Mouse (Mus musculus): ENCODE results near the gene Fam129b. TPM values are rescaled to one million over a fixed set of nuclear protein-coding genes. Genes with fewer than 3 reads are reported as not detected.
A peak's percentile ranks its signal among the peaks of the same experiment; 100 is the strongest.

Gene Fam129b
- total RNA-seq, 2 experiments from 2014 or later, result 55.1 to 63.3 TPM

DNA sequence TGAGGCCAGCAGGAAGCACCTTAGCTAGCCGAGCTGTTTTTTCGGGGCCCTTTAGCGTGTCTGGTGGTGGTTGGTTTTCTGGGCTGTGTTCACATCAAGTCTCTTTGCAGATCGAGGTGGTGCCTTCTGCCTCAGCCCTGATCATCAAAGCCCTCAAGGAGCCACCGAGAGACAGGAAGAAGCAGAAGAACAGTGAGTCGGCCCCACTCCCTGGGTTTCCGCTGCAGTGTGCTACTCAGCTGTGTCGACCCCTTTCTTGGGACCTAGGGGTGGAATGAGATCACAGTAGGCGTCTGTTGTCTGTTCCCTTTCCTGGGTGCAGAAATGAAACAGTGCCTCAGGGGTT is 86.9 kb downstream of the Fam129b start:
- intact Hi-C loops (cut with DNase I), result no loop called here
- no peak for DNase-seq

DNA sequence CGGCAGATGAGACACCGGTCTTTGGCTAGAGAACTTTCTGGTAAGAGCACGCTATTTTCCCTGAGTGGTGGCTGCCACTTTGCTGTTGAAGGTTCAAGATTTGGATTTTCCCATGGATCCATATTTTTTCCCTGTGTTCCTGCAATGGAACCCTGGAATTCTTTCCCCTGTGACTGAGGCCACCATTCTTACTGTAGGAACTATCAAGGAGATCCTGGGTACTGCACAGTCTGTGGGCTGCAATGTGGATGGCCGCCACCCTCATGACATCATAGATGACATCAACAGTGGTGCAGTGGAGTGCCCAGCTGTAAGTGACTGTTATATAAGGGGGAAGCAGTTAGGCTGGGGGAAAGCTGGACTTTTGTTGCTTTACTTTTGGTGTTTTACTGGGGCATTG is 87.6 kb downstream of the Fam129b start:
- DNase-seq, result no peak
- intact Hi-C loops (cut with DNase I), result no loop called here

DNA sequence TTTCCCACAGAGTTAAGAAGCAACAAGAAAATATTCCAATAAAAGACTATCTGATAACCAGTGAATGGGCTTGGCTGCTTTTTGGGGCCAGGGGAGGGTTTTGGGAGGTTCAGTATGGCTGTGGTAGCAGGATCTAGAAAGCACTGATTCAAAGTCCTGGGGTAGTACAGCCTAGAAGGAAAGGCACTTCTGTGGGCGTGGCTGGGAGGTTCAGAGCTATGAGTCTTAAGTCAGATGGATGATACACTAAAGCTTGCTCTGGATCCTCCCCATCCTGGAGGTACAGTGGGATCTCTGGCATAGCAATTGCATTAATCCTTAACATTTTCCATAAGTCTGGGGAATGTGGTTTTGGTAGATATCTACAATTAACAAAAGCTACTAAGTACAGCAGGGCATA is 88.1 kb downstream of the Fam129b start:
- no peak for DNase-seq
- intact Hi-C loops (cut with DNase I), result no loop called here

DNA sequence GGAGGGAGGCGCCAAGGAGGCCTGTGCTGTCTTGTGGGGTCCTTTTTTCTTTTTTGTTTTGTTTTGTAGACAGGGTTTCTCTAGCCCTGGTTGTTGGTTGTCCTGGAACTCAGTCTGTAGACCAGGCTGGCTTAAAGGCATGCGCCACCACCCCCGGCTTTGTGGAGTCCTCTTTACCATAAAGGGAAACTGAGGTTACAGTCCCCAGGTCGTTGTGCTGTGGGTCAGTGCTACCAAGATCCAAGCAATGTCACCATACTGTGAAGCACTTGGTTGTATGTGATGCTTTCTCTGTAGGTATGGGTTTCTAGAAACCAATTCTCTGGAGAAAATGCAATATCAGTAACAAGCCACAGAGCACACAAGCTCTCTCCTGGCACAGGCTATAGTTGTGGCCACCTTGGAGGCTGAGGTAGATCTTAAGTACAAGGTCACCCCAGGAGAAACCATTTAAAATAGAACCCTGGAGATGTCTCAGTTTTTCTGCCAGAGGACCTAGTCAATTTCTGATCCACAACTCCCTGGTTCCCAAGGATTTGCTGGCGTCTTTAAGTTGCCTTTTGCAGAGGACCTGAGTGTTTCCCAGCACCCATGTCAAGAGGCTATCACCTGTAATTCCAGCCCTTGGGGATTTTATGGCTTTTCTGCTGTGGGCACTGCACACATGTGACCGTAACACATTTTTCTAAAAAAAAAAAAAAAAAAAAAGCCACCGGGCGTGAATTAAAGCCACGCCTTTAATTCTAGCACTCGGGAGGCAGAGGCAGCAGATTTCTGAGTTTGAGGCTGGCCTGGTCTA is 88.9 kb downstream of the Fam129b start:
- intact Hi-C loops (cut with DNase I), result no loop called here
- DNase-seq, result no peak

DNA sequence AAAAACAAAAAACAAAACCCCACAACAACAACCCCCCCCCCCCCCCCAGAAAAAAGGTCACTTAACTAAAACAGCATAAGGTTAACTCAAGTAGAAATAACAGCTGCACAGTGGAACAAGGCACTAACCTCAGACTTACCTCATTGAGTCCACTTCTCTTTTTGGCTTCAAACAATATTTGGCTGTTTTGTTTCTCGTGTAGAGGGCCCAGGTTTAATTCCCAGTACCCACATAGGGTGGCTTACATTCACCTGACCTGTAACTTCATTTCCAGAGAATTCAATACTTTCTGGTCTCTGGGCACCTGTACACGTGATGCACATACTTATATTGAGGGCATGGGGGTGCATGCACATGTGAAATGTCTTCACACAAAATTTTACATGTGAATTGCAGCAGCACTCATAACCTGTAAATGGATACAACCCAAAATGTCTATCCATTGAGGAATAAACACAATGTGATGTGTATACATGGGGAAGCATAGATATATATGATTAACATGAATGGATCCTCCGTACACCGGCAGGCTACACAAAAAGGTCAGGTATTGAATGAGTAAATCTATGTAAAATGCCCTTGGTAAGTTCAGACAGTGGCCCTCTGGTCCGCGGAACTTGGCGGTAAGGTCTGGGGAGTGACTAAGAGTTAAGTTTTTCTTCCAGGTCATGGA is 89.7 kb downstream of the Fam129b start:
- DNase-seq, result no peak
- intact Hi-C loops (cut with DNase I), result no loop called here

DNA sequence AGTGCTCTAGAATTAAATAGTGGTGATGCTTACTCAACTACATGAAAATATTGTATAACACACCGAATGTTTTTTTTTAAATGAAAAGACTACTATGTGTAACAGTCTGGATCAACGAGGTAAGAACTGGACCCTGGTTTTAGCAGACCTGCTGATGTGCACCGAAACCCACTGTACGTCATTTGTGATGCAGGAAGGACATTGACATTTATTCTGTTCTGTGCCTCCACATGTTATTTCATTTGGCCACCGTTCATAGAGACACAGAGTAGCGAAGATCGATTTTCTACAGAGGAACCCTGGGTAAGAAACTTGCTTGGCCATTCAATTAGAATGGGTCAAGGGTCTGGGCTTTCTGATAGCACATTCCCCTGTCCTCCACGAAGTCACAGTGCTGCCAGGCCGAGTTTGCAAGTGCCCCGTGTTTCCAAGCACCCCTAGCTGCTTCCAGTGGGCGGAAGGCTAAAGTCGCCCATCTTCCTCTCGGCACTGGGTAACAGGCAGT is 90.3 kb downstream of the Fam129b start:
- no peak for DNase-seq
- intact Hi-C loops (cut with DNase I), result no loop called here

DNA sequence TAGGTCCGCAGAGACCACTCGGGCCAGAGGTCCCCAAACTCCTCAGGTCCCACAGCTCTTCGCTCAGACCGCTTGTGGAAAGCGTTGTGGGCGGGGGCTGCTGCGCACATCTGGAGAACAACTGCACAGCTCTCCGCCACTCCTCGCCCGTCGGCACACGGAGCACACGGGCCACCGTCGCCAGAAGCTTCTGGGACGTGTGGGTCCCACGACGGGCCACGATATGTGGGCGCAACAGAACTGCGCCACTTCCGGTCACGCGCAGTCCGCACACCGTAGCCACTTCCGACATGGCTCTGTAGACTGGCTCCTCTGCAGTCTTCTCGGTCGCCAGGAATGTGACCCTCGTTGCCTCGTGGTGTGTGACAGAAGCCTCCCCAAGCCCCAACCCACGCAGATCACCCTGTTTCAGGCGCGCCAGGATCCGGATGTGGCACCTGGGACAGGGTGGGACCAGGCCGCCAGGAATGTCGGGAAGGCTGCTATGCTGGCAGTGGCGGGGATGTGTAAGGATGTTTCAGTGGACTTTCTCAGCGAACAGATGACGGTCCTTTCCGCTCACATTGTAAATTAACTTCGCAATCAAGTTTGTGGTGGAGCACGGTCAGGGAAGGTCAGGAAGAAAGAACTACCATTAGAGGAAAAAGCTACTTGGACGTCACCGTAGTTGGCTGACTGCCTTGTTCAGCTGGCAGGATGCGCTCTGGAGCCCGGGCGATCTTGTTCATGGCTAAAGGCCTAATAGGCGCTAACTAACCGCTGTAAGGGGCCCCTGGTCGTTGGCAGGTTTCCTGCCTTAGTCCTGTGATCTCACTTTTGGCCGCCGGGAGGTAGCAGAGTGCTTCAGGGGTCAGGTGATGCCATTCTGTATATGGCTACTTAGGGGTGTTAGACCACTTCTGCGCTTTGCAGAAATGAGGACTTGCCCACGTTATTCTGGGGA is 91.0 kb downstream of the Fam129b start:
- peak; percentile 88 for DNase-seq
- intact Hi-C loops (cut with DNase I), result no loop called here

DNA sequence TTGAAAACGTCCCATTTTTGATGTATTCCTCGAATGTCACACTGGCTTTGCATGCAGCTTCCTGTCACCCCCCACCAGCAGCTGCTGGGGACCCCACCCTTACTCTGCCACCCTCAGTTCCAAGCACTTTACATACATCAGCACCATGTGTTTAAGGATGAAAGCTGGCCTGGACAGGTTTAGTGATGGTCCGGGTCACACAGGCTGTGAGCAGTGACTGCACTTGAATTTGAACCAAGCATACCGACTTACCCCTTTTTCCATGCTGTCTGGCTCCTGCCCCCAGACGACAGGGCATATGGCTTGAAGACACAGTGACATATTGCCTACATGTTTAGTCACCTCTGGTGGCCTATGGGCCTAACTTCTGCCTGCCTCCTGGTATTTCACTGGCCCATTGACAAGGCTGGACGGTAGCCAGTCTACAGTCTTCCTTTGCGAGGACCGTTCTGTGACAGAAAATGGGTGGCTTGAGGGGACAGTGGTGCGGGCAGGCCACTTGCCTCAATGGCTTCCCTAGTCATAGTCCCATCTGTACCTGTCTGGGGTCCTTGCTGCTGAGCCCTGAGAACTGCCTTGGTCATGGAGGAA is 92.2 kb downstream of the Fam129b start:
- DNase-seq, result peak; percentile 40

DNA sequence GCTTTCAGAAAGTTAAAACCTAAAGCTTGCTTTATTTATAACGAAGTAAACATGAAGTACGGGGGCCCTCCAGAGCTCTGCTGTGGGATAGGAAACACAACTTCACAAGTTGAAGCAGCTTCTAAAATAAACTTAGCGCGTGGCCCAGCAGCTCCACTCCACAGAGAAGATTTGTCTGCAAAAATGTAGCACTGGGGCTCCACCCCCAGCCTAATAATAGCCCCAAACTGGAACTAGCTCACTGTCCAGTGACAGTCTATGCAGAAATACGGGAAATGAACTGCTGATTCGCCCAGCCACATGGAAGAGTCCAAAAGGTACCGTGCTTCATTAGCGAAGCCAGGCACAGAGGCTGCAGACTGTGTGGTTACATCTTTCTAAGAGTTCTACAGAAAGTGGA is 93.4 kb downstream of the Fam129b start:
- intact Hi-C loops (cut with DNase I), result no loop called here
- no peak for DNase-seq

More for the DNA sequence above, 92.2 kb downstream of the Fam129b start:
- intact Hi-C loops (cut with DNase I), result no loop called here

DNA sequence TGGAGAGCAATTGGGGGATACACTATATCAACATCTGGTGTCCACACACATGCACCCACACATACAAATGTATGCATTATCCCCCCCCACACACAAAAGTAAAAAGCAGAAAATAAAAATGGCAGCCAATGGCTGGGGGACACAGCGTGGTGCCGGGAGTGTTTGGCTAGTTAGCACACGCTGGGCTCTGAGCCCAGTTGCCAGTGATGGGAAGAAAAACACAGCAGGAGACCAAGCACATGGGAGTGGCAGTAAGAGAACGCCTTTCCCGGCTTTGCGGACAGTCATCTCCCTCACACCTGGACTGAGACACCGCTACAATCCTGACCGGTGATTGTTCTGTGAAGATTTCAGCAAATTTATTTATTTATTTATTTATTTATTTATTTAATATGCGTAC is 95.3 kb downstream of the Fam129b start:
- intact Hi-C loops (cut with DNase I), result no loop called here
- peak; percentile 71 for DNase-seq

DNA sequence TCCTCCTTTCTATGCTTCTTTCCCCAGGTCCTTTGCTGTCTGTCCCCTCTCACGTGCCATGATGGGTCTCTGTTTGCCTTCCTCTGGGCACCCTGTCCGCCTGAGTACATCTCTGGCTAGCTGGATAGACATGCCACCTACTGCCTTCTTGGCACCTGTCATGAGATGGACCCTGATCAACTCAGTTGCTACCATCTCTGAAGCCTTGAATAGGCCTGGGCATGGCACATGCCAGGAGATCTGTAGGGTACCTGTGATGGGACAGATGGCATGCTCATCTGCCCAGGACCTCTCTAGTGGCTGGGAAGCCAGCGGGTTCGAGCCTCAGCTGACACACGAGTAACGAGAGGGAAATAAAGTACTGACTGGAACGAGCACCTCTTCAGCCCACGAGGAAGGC is 98.3 kb downstream of the Fam129b start:
- DNase-seq, result no peak
- intact Hi-C loops (cut with DNase I), result no loop called here

Other genes starting within 250 kb of the Fam129b start
- gene Eng, start 229.5 kb upstream of the Fam129b start, total RNA-seq (2021), result 10 to 100 TPM; 21.2 to 26.1 TPM
- gene Fpgs, start 172.0 kb upstream of the Fam129b start, total RNA-seq (2021), result 10 to 100 TPM; 26.3 to 30.0 TPM
- gene Cdk9, start 163.0 kb upstream of the Fam129b start, total RNA-seq (2021), result 10 to 100 TPM; 87.8 to 88.0 TPM
- gene Sh2d3c, start 155.1 kb upstream of the Fam129b start, total RNA-seq (2021), result 10 to 100 TPM; 33.1 to 37.2 TPM
- gene 6330409D20Rik, start 135.1 kb upstream of the Fam129b start, total RNA-seq (2021), result 1 to 10 TPM; 3.0 to 3.2 TPM
- gene Tor2a, start 118.9 kb upstream of the Fam129b start, total RNA-seq (2021), result 10 to 100 TPM; 29.3 to 30.5 TPM
- under 1 TPM; 0.42 to 0.66 TPM for gene Ttc16, start 100.5 kb upstream of the Fam129b start, total RNA-seq (2021)
- gene Ptrh1, start 100.3 kb upstream of the Fam129b start, total RNA-seq (2021), result 10 to 100 TPM in 1 of 2 experiments, 1 to 10 TPM in 1; 6.5 to 11.2 TPM
- under 1 TPM; 0.34 to 0.58 TPM for gene Cfap157, start 91.7 kb upstream of the Fam129b start, total RNA-seq (2021)
- 100 to 1,000 TPM; 557 to 578 TPM for gene Stxbp1, start 28.9 kb upstream of the Fam129b start, total RNA-seq (2021)
- gene Rpl12, start 85.4 kb downstream of the Fam129b start, total RNA-seq (2021), result 100 to 1,000 TPM; 200 to 215 TPM
- 10 to 100 TPM; 47.6 to 47.7 TPM for gene Lrsam1, start 85.5 kb downstream of the Fam129b start, total RNA-seq (2021)
- gene Slc2a8, start 106.0 kb downstream of the Fam129b start, total RNA-seq (2021), result 10 to 100 TPM; 17.1 to 20.3 TPM

Measured in left cerebral cortex, postnatal 4 days (tissue).